In genomic region chr11:64180036-64180435, GRCm38 (mm10) we compare ENCODE assay signal across 12 mouse cellular contexts.
"Had no signal": no experiment of that assay in that cellular context is flagged by ENCODE, and none has a peak within 500 bp of the region (broad histone marks: within the 10 kb centered on the region; RNA-seq: fewer than 3 reads in every experiment).

No protein-coding gene starts in this region.

- H3K4me3 ChIP-seq: left cerebral cortex, adult 2 months; limb, embryonic 10.5 days; liver, embryonic 12.5 days; megakaryocyte, embryonic 14.5 days; midbrain, embryonic 12.5 days had no signal

- ATAC-seq: hindbrain, postnatal 0 days; liver, embryonic 12.5 days had no signal

- H3K36me3 ChIP-seq: limb, embryonic 10.5 days; liver, embryonic 12.5 days; midbrain, embryonic 12.5 days had no signal

- H3K27ac ChIP-seq: hindbrain, postnatal 0 days; left cerebral cortex, adult 2 months; limb, embryonic 10.5 days; liver, embryonic 12.5 days; macrophage; midbrain, embryonic 12.5 days had no signal

- H3K9me3 ChIP-seq: limb, embryonic 10.5 days; liver, embryonic 12.5 days; megakaryocyte, embryonic 14.5 days; midbrain, embryonic 12.5 days had no signal

- H3K27me3 ChIP-seq: liver, embryonic 12.5 days; megakaryocyte, embryonic 14.5 days; midbrain, embryonic 12.5 days had no signal

- H3K9ac ChIP-seq: liver, embryonic 12.5 days; midbrain, embryonic 12.5 days had no signal

- H3K4me2 ChIP-seq: liver, embryonic 12.5 days; midbrain, embryonic 12.5 days had no signal

- H3K4me1 ChIP-seq: megakaryocyte, embryonic 14.5 days; midbrain, embryonic 12.5 days had no signal

- DNase-seq: kidney, adult 11 months; kidney, adult 9 months; kidney, postnatal 14 days; thymus, adult 18-20 months; thymus, postnatal 14 days had no signal
